Mouse (Mus musculus): ENCODE measurements around the gene Rapgefl1. TPM values are rescaled to one million over a fixed set of nuclear protein-coding genes. Genes with fewer than 3 reads are reported as not detected.

Rapgefl1 gene
- polyA plus RNA-seq (2012; fragmentation: generic; extraction: Trizol): 3.5 TPM

DNA sequence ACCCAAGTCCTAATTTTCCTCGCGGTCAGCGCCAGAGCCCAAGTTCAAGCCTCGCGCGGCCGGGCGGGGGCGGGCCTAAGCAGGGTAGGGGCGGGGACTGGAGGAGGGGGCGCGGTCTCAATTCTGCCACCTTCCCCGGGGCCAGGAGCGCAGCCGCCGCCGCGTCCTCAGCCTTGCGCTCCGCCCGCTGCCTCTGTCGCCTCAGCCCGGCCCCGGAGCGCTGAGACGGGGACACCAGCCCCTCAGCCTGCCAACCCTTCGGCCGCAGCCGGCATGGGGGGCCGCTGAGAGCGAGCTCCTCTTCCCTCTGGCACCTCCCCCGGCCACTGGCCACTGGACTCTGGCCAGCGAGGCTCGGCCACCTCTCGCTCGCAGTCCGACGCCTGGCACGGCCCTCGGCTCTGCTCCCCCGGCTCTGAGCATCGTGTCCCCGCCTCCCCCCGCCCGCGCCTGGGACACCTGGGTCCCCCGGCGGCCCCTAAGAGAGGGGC is at the start of gene Rapgefl1:
TSS of gene Rapgefl1 (plus strand) at position 135 of the 491 bp plus-strand sequence.
- H3K4me2 ChIP-seq (ENCODE audit: low read depth): peak within 1 kb of the TSS; percentile 76
- H3K27me3 ChIP-seq (ENCODE audit: control insufficient read depth, insufficient read depth, insufficient read length): no peaks in the 10 kb centered on the region
- H3ac ChIP-seq (ENCODE audit: control insufficient read depth, insufficient read length): peak within 1 kb of the TSS; percentile 67
- peaks cover 16% of the 10 kb centered on the region for H3K36me3 ChIP-seq (ENCODE audit: control insufficient read depth, insufficient read depth)
- TF ChIP-seq E2F4 (IDR thresholded peaks at IDR 0.05; ENCODE audit: insufficient read depth) (peak; percentile 80), CEBPB (IDR thresholded peaks at IDR 0.05; ENCODE audit: insufficient read depth, poor library complexity, severe bottlenecking) (no peak), REST (IDR thresholded peaks at IDR 0.05; ENCODE audit: insufficient read depth, insufficient read length) (no peak), MYOD1 (IDR thresholded peaks at IDR 0.05; ENCODE audit: control insufficient read depth in 1 of 3, insufficient read length in 2 of 3, low read depth in 2 of 3) (peak in 1 of 3 experiments; percentile 2), POLR2AphosphoS2 (IDR thresholded peaks at IDR 0.05; ENCODE audit: insufficient read length, low read depth) (peak; percentile 93), POLR2A (IDR thresholded peaks at IDR 0.05; ENCODE audit: insufficient read length, low read depth) (peak; percentile 82)
- peak within 1 kb of the TSS; percentile 18 for H3K4me3 ChIP-seq
- no peaks in the 10 kb centered on the region for H3K79me2 ChIP-seq (ENCODE audit: control insufficient read depth, insufficient read depth)

GRCm38 (mm10) chr11:98787229-98787628 is 49.4 kb upstream of the Rapgefl1 start:
- Histone ChIP-seq H3ac (ENCODE audit: control insufficient read depth, insufficient read length) (no peak overlapping the region), H3K79me2 (ENCODE audit: control insufficient read depth, insufficient read depth) (no peaks in the 10 kb centered on the region), H3K4me2 (ENCODE audit: low read depth) (no peak overlapping the region), H3K36me3 (ENCODE audit: control insufficient read depth, insufficient read depth) (no peaks in the 10 kb centered on the region), H3K4me3 (no peak overlapping the region), H3K27me3 (ENCODE audit: control insufficient read depth, insufficient read depth, insufficient read length) (no peaks in the 10 kb centered on the region)
- no peak for TF ChIP-seq USF1 (IDR thresholded peaks at IDR 0.05; ENCODE audit: low read depth)
- TF ChIP-seq MYOD1 (IDR thresholded peaks at IDR 0.05; ENCODE audit: control insufficient read depth in 1 of 3, insufficient read length in 2 of 3, low read depth in 2 of 3): no peak
- no peak for TF ChIP-seq POLR2A (IDR thresholded peaks at IDR 0.05; ENCODE audit: insufficient read length, low read depth)
- TF ChIP-seq SRF (IDR thresholded peaks at IDR 0.05; ENCODE audit: control insufficient read depth, insufficient read length, low read depth): no peak
- TF ChIP-seq MAX (IDR thresholded peaks at IDR 0.05; ENCODE audit: low read depth): no peak
- no peak for TF ChIP-seq MYOG (IDR thresholded peaks at IDR 0.05; ENCODE audit: control insufficient read depth in 1 of 3, insufficient read depth in 1 of 3, insufficient read length in 2 of 3, low read depth in 2 of 3)
- TF ChIP-seq TCF3 (IDR thresholded peaks at IDR 0.05; ENCODE audit: insufficient read length, low read depth): no peak
- TF ChIP-seq CEBPB (IDR thresholded peaks at IDR 0.05; ENCODE audit: insufficient read depth, poor library complexity, severe bottlenecking): no peak
- no peak for TF ChIP-seq TCF12 (IDR thresholded peaks at IDR 0.05; ENCODE audit: insufficient read depth, poor library complexity, severe bottlenecking)
- no peak for TF ChIP-seq POLR2AphosphoS2 (IDR thresholded peaks at IDR 0.05; ENCODE audit: insufficient read length, low read depth)
- TF ChIP-seq E2F4 (IDR thresholded peaks at IDR 0.05; ENCODE audit: insufficient read depth): no peak
- no peak for TF ChIP-seq REST (IDR thresholded peaks at IDR 0.05; ENCODE audit: insufficient read depth, insufficient read length)

- Histone ChIP-seq H3K36me3 (ENCODE audit: control insufficient read depth, insufficient read depth) (no peaks in the 10 kb centered on the region), H3K79me2 (ENCODE audit: control insufficient read depth, insufficient read depth) (no peaks in the 10 kb centered on the region), H3K27me3 (ENCODE audit: control insufficient read depth, insufficient read depth, insufficient read length) (no peaks in the 10 kb centered on the region), H3ac (ENCODE audit: control insufficient read depth, insufficient read length) (no peak overlapping the region), H3K4me3 (no peak overlapping the region), H3K4me2 (ENCODE audit: low read depth) (no peak overlapping the region)
- TF ChIP-seq TCF12 (IDR thresholded peaks at IDR 0.05; ENCODE audit: insufficient read depth, poor library complexity, severe bottlenecking) (no peak), E2F4 (IDR thresholded peaks at IDR 0.05; ENCODE audit: insufficient read depth) (no peak), MAX (IDR thresholded peaks at IDR 0.05; ENCODE audit: low read depth) (no peak), POLR2A (IDR thresholded peaks at IDR 0.05; ENCODE audit: insufficient read length, low read depth) (no peak), CEBPB (IDR thresholded peaks at IDR 0.05; ENCODE audit: insufficient read depth, poor library complexity, severe bottlenecking) (no peak), REST (IDR thresholded peaks at IDR 0.05; ENCODE audit: insufficient read depth, insufficient read length) (no peak), USF1 (IDR thresholded peaks at IDR 0.05; ENCODE audit: low read depth) (no peak), TCF3 (IDR thresholded peaks at IDR 0.05; ENCODE audit: insufficient read length, low read depth) (no peak), SRF (IDR thresholded peaks at IDR 0.05; ENCODE audit: control insufficient read depth, insufficient read length, low read depth) (no peak), MYOG (IDR thresholded peaks at IDR 0.05; ENCODE audit: control insufficient read depth in 1 of 3, insufficient read depth in 1 of 3, insufficient read length in 2 of 3, low read depth in 2 of 3) (no peak), POLR2AphosphoS2 (IDR thresholded peaks at IDR 0.05; ENCODE audit: insufficient read length, low read depth) (no peak), MYOD1 (IDR thresholded peaks at IDR 0.05; ENCODE audit: control insufficient read depth in 1 of 3, insufficient read length in 2 of 3, low read depth in 2 of 3) (no peak)
These were observed 48.9 kb upstream of the Rapgefl1 start for GRCm38 (mm10) chr11:98787691-98788090.

DNA sequence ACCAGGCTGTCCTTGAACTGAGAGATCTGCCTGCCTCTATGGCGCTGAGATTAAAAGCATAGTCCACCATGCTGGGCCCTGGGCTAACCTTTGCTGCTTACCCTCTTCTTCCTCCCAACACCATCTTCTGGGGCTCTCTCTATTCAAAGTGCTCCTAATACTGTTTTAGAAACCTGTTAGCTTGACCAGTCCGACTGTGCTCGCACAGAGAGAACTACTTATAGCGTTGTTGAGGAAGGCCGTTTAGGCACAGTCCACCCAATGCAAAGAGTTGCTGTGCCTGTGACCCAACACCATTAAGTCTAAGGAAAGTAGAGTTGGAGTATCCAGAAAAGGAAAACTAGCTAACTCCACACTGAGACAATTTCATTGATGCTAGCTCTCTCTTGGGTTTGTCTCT is 48.4 kb upstream of the Rapgefl1 start:
- Histone ChIP-seq H3K4me2 (ENCODE audit: low read depth) (peak overlapping the region; percentile 95), H3ac (ENCODE audit: control insufficient read depth, insufficient read length) (no peak overlapping the region), H3K4me3 (peak overlapping the region; percentile 35), H3K27me3 (ENCODE audit: control insufficient read depth, insufficient read depth, insufficient read length) (no peaks in the 10 kb centered on the region), H3K36me3 (ENCODE audit: control insufficient read depth, insufficient read depth) (no peaks in the 10 kb centered on the region), H3K79me2 (ENCODE audit: control insufficient read depth, insufficient read depth) (no peaks in the 10 kb centered on the region)
- TF ChIP-seq MAX (IDR thresholded peaks at IDR 0.05; ENCODE audit: low read depth) (no peak), TCF12 (IDR thresholded peaks at IDR 0.05; ENCODE audit: insufficient read depth, poor library complexity, severe bottlenecking) (no peak), MYOD1 (IDR thresholded peaks at IDR 0.05; ENCODE audit: control insufficient read depth in 1 of 3, insufficient read length in 2 of 3, low read depth in 2 of 3) (no peak), E2F4 (IDR thresholded peaks at IDR 0.05; ENCODE audit: insufficient read depth) (no peak), USF1 (IDR thresholded peaks at IDR 0.05; ENCODE audit: low read depth) (no peak)

DNA sequence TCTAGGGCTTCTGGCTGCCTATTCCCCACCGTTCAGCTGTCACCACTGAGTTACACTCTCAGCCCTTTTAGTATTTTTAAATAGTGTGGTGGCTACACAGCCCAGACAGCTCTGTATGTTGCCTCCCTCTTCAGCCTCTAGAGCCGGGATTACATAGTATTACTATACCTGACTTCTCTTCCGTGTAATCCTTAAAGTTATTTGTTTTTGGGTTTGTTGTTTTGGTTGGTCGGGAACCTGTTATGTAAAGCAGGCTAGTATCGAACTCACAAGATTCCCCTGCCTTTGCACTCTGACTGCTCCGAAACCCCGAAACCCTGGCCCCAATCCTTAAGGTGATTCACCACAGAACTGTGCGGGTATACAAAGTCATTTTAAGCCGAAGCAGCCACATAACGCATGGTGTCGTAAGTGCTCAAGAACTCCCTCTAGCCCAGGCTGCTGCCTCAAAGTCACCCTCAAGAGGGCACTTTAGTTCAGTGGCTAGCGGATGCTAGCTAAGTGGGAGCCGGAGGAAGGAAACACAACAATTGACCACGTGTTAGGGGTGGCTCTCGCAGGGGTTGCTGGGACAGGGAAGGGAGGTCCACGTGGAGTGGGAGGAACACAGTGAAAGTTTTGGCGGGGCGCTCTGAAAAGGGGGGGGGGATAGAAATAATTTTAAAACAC is 47.9 kb upstream of the Rapgefl1 start:
- peak overlapping the region; percentile 95 for H3K4me2 ChIP-seq (ENCODE audit: low read depth)
- no peaks in the 10 kb centered on the region for H3K27me3 ChIP-seq (ENCODE audit: control insufficient read depth, insufficient read depth, insufficient read length)
- TF ChIP-seq E2F4 (IDR thresholded peaks at IDR 0.05; ENCODE audit: insufficient read depth) (no peak), POLR2AphosphoS2 (IDR thresholded peaks at IDR 0.05; ENCODE audit: insufficient read length, low read depth) (peak; percentile 35), USF1 (IDR thresholded peaks at IDR 0.05; ENCODE audit: low read depth) (peak; percentile 92), MAX (IDR thresholded peaks at IDR 0.05; ENCODE audit: low read depth) (peak; percentile 95)
- no peak overlapping the region for H3ac ChIP-seq (ENCODE audit: control insufficient read depth, insufficient read length)
- no peaks in the 10 kb centered on the region for H3K79me2 ChIP-seq (ENCODE audit: control insufficient read depth, insufficient read depth)
- no peaks in the 10 kb centered on the region for H3K36me3 ChIP-seq (ENCODE audit: control insufficient read depth, insufficient read depth)
- peak overlapping the region; percentile 35 for H3K4me3 ChIP-seq
